22 mouse cellular contexts compared by ENCODE assay signal in genomic region chr19:24697946-24698345, GRCm38 (mm10). TPM values are rescaled to one million over a fixed set of nuclear protein-coding genes. Genes with fewer than 3 reads are reported as not detected.
DNase-seq lines count a peak whose midpoint lies in the region; ATAC-seq and TF ChIP-seq lines count a peak whose summit lies in the region.
"Had no signal": no experiment of that assay in that cellular context is flagged by ENCODE, and none has a peak within 500 bp of the region (broad histone marks: within the 10 kb centered on the region; RNA-seq: fewer than 3 reads in every experiment).

No protein-coding gene starts in this region.

- no peaks in the 10 kb centered on the region for H3K27me3 ChIP-seq in heart, embryonic 13.5 days (replicated peaks)
- H3K27me3 ChIP-seq in kidney, embryonic 14.5 days (ENCODE audit: control insufficient read depth, insufficient read depth, low read length) = no peaks in the 10 kb centered on the region
- no peaks in the 10 kb centered on the region for H3K27me3 ChIP-seq in kidney, postnatal 0 days (ENCODE audit: insufficient read depth, low read length)
- H3K27me3 ChIP-seq: forebrain, embryonic 13.5 days; hindbrain, embryonic 12.5 days; hindbrain, embryonic 15.5 days had no signal

- WGBS in heart, embryonic 13.5 days = 34% methylated on average over 1 of the region's 1 CpGs
- 75% methylated on average over 1 of the region's 1 CpGs for WGBS in kidney, embryonic 14.5 days
- WGBS in kidney, postnatal 0 days = 42% methylated on average over 1 of the region's 1 CpGs

- H3K4me1 ChIP-seq in heart, embryonic 13.5 days = peaks cover 25% of the 10 kb centered on the region
- peaks cover 6% of the 10 kb centered on the region for H3K4me1 ChIP-seq in kidney, embryonic 14.5 days (ENCODE audit: control insufficient read depth, insufficient read depth, low read length)
- H3K4me1 ChIP-seq in kidney, postnatal 0 days (replicated peaks; ENCODE audit: insufficient read depth, low read length) = peaks cover 6% of the 10 kb centered on the region
- H3K4me1 ChIP-seq: forebrain, embryonic 13.5 days; hindbrain, embryonic 12.5 days; hindbrain, embryonic 15.5 days had no signal

- TF ChIP-seq CTCF in kidney, postnatal 0 days (IDR thresholded peaks at IDR 0.05; ENCODE audit: low read depth) = no peak

- peak overlapping the region; percentile 9; the same call in 1 of the 2 replicates for H3K27ac ChIP-seq in heart, embryonic 13.5 days (replicated peaks)
- peak overlapping the region; percentile 51; the same call in 1 of the 2 replicates for H3K27ac ChIP-seq in kidney, embryonic 14.5 days (ENCODE audit: low read depth, low read length)
- H3K27ac ChIP-seq in kidney, postnatal 0 days = peak overlapping the region; percentile 65; the same call in 1 of the 2 replicates
- H3K27ac ChIP-seq: forebrain, embryonic 10.5 days; forebrain, embryonic 13.5 days; heart, embryonic 10.5 days; hindbrain, embryonic 12.5 days; hindbrain, embryonic 15.5 days had no signal

- H3K4me3 ChIP-seq in heart, embryonic 13.5 days = no peak overlapping the region
- no peak overlapping the region for H3K4me3 ChIP-seq in kidney, embryonic 14.5 days (ENCODE audit: low read length)
- H3K4me3 ChIP-seq in kidney, postnatal 0 days (replicated peaks; ENCODE audit: low read depth, low read length) = no peak overlapping the region
- H3K4me3 ChIP-seq: forebrain, embryonic 10.5 days; forebrain, embryonic 13.5 days; heart, embryonic 10.5 days; hindbrain, embryonic 12.5 days; hindbrain, embryonic 15.5 days had no signal

- no peak overlapping the region for H3K9ac ChIP-seq in heart, embryonic 13.5 days
- no peak overlapping the region for H3K9ac ChIP-seq in kidney, embryonic 14.5 days (ENCODE audit: low read depth, low read length)
- no peak overlapping the region for H3K9ac ChIP-seq in kidney, postnatal 0 days (ENCODE audit: low read depth, low read length)
- H3K9ac ChIP-seq: forebrain, embryonic 13.5 days; hindbrain, embryonic 12.5 days; hindbrain, embryonic 15.5 days had no signal

- no peak for DNase-seq in heart, adult 9 months (ENCODE audit: low spot score in 2 of 2)
- DNase-seq in kidney, postnatal 25 days = no peak
- DNase-seq in kidney, postnatal 0 days (ENCODE audit: low spot score) = no peak
- DNase-seq in kidney, postnatal 36 days = no peak
- peak; percentile 61 for DNase-seq in retina, postnatal 1 day
- no peak for DNase-seq in cerebellum, postnatal 4 days (ENCODE audit: low spot score in 2 of 2)
- DNase-seq: adrenal gland, adult 8-10 months; adrenal gland, postnatal 25 days; cerebellum, adult 11-12 months; cerebellum, adult 8-10 months; cerebellum, postnatal 10 days; cerebellum, postnatal 36 days; gastrocnemius, postnatal 25 days had no signal

- H3K9me3 ChIP-seq in heart, embryonic 13.5 days = no peaks in the 10 kb centered on the region
- no peaks in the 10 kb centered on the region for H3K9me3 ChIP-seq in kidney, embryonic 14.5 days (ENCODE audit: control insufficient read depth, low read length)
- H3K9me3 ChIP-seq in kidney, postnatal 0 days (replicated peaks; ENCODE audit: low read length) = no peaks in the 10 kb centered on the region
- H3K9me3 ChIP-seq: forebrain, embryonic 10.5 days; forebrain, embryonic 13.5 days; heart, embryonic 10.5 days; hindbrain, embryonic 12.5 days; hindbrain, embryonic 15.5 days had no signal

- H3K4me2 ChIP-seq in heart, embryonic 13.5 days = no peak overlapping the region
- H3K4me2 ChIP-seq in kidney, embryonic 14.5 days (replicated peaks; ENCODE audit: low read depth, low read length) = no peak overlapping the region
- H3K4me2 ChIP-seq in kidney, postnatal 0 days (ENCODE audit: low read length) = no peak overlapping the region
- H3K4me2 ChIP-seq: forebrain, embryonic 13.5 days; hindbrain, embryonic 12.5 days; hindbrain, embryonic 15.5 days had no signal

- peaks cover 8% of the 10 kb centered on the region; the same call in 1 of the 2 replicates for H3K36me3 ChIP-seq in heart, embryonic 13.5 days
- H3K36me3 ChIP-seq in kidney, embryonic 14.5 days (ENCODE audit: control insufficient read depth, insufficient read depth, low read length) = no peaks in the 10 kb centered on the region
- no peaks in the 10 kb centered on the region for H3K36me3 ChIP-seq in kidney, postnatal 0 days (ENCODE audit: insufficient read depth, low read length)
- H3K36me3 ChIP-seq: forebrain, embryonic 10.5 days; hindbrain, embryonic 12.5 days; hindbrain, embryonic 15.5 days had no signal

- no peak for ATAC-seq in heart, embryonic 13.5 days (ENCODE audit: extremely low read depth, insufficient number of reproducible peaks, low FRiP score, low TSS enrichment)
- no peak for ATAC-seq in kidney, embryonic 14.5 days (ENCODE audit: low FRiP score, low TSS enrichment)
- ATAC-seq in kidney, postnatal 0 days (replicated peaks; ENCODE audit: low FRiP score, low read depth) = no peak
- ATAC-seq: CD4-positive, CD25-positive, alpha-beta regulatory T cell, adult 4 months; forebrain, embryonic 13.5 days; forebrain, embryonic 16.5 days had no signal

RNA-seq across cellular contexts. Expression of gene Tmem252, which starts 24.1 kb away (rescaled TPM):
- 3.6 and 3.7 TPM in 2 replicates for polyA plus RNA-seq in heart, embryonic 13.5 days (2015; fragmentation: Nextera tagmentation; extraction: Ambion mirVana)
- polyA plus RNA-seq in kidney, embryonic 14.5 days (2014; fragmentation: Nextera tagmentation; extraction: Ambion mirVana) = 2.8 and 3.3 TPM in 2 replicates
- polyA plus RNA-seq in kidney, postnatal 0 days (2015; fragmentation: Nextera tagmentation; extraction: Ambion mirVana) = 17.5 and 21.5 TPM in 2 replicates
- polyA plus RNA-seq: CD4-positive, CD25-positive, alpha-beta regulatory T cell, adult 4 months had no signal

Comparison
In these comparisons a context has a peak if more than half of its experiments do, and no peak if none do; other contexts are left out.
1. H3K27ac ChIP-seq: peak in every context shown above with its lines; median percentile 65 in kidney, postnatal 0 days; 51 in kidney, embryonic 14.5 days; 9 in heart, embryonic 13.5 days.